Mouse (Mus musculus) liver, embryonic 15.5 days (tissue): ENCODE results near the gene Gpld1. TPM values are rescaled to one million over a fixed set of nuclear protein-coding genes. Genes with fewer than 3 reads are reported as not detected.
"Not testable (repeated sequence)": the region's sequence is repeated elsewhere in the genome, so short reads cannot be mapped to it uniquely, and the experiment has no call there.

Experiments used
- ATAC-seq: fragments of 200-750 bp; cut with Nextera tagmentation; 2 replicates; pipeline ENCODE4 v1.8.0; 2017; ENCODE audit warnings: moderate number of reproducible peaks, mild to moderate bottlenecking, moderate library complexity; ENCODE audit not compliant: insufficient read depth
- H3K27ac ChIP-seq: fragments of 300-500 bp; sonication (generic); replicated peaks from 2 replicates; pipeline ENCODE4 v1.5.1; 2015; ENCODE audit warnings: mild to moderate bottlenecking, inconsistent platforms
- H3K27me3 ChIP-seq: fragments of 300-500 bp; sonication (generic); 2 replicates; pipeline ENCODE4 v1.6.1; 2015; ENCODE audit warnings: mild to moderate bottlenecking, inconsistent platforms
- H3K36me3 ChIP-seq: fragments of 300-500 bp; sonication (generic); replicated peaks from 2 replicates; pipeline ENCODE4 v1.6.1; 2015; ENCODE audit warnings: moderate library complexity, mild to moderate bottlenecking, inconsistent platforms
- H3K4me1 ChIP-seq: fragments of 300-500 bp; sonication (generic); replicated peaks from 2 replicates; pipeline ENCODE4 v1.6.1; 2015; ENCODE audit warnings: inconsistent platforms
- H3K4me2 ChIP-seq: fragments of 300-500 bp; sonication (generic); 2 replicates; pipeline ENCODE4 v1.6.1; 2015; ENCODE audit warnings: moderate library complexity, mild to moderate bottlenecking, inconsistent platforms
- H3K4me3 ChIP-seq: fragments of 300-500 bp; sonication (generic); replicated peaks from 2 replicates; pipeline ENCODE4 v1.5.1; 2015; ENCODE audit warnings: mild to moderate bottlenecking, inconsistent platforms
- H3K9ac ChIP-seq: fragments of 300-500 bp; sonication (generic); 2 replicates; pipeline ENCODE4 v1.6.1; 2015; ENCODE audit warnings: moderate library complexity, mild to moderate bottlenecking, inconsistent platforms
- H3K9me3 ChIP-seq: fragments of 300-500 bp; sonication (generic); replicated peaks from 2 replicates; pipeline ENCODE4 v1.6.1; 2016; ENCODE audit warnings: inconsistent platforms
- whole genome bisulfite sequencing: fragments of 180-500 bp; shearing (Covaris S2); methylation state at CpG from one replicate; pipeline ENCODE4 v1.1.7; 2015; ENCODE audit warnings: mixed read lengths; ENCODE audit not compliant: insufficient replicate concordance; 5-methylcytosine and 5-hydroxymethylcytosine counted together
- polyA plus RNA-seq: library from polyadenylated mRNA; unstranded; fragments of >200 nt; fragmentation: Nextera tagmentation; extraction: Ambion mirVana; gene quantifications from 2 replicates; pipeline ENCODE4 v1.2.1, GENCODE M21; 2015

The Gpld1 gene
- polyA plus RNA-seq, 1 experiment from 2014 or later: 11.7 TPM

DNA sequence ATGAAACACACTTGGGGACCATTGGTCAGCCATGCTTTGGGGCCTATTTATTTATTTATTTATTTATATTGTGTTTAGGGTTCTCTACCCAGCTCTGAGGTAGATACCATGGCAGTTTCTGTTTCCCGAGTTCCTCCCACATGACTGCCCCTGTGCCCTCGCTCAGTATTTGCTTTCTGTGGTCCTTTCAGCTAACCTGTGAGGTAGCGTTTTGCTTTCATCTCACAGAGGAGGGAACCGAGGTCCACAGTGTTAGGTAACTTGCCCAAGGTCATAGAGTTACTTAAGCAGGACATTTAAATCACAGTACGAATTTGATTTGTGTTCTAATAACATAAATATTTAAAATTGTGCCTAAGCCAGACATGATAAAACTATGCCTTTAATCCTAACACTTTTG is 4.2 kb downstream of the Gpld1 start:
- Histone ChIP-seq H3K4me1 (no peaks in the 10 kb centered on the region), H3K4me2 (no peak overlapping the region), H3K9me3 (no peaks in the 10 kb centered on the region), H3K4me3 (no peak overlapping the region), H3K36me3 (no peaks in the 10 kb centered on the region), H3K27me3 (0 out of 2 replicates have a peak, but pooled peaks cover 8% of the 10 kb centered on the region), H3K9ac (no peak overlapping the region), H3K27ac (0 out of 2 replicates have a peak overlapping the region, but pooled peaks have one; percentile 6)
- peak; percentile 43; the same call in 1 of the 2 replicates for ATAC-seq
- 50% methylated on average over 5 of the region's 5 CpGs for WGBS

DNA sequence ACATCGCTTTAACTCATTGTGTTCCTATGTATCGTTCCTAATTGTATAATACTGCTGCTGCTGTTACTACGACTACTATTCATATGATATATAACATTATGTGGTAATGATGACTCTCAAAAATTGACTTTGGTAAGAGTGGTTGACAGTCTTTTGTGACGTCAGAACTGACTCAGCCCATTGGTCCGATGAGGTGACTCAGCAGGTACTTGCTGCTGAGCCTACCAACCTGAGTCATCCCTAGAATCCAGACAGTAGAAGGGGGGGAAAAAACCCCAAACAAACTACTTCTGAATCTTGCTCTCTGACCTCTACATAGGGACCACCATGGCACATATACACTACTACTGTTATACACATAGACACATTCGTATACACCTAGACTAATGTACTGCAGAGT is 5.9 kb downstream of the Gpld1 start:
- Histone ChIP-seq H3K4me2 (no peak overlapping the region), H3K4me3 (no peak overlapping the region), H3K27ac (no peak overlapping the region), H3K9me3 (no peaks in the 10 kb centered on the region), H3K4me1 (0 out of 2 replicates have a peak, but pooled peaks cover 4% of the 10 kb centered on the region), H3K36me3 (no peaks in the 10 kb centered on the region), H3K27me3 (no peaks in the 10 kb centered on the region), H3K9ac (no peak overlapping the region)
- ATAC-seq: no peak
- whole genome bisulfite sequencing: 61% methylated on average over 6 of the region's 6 CpGs

DNA sequence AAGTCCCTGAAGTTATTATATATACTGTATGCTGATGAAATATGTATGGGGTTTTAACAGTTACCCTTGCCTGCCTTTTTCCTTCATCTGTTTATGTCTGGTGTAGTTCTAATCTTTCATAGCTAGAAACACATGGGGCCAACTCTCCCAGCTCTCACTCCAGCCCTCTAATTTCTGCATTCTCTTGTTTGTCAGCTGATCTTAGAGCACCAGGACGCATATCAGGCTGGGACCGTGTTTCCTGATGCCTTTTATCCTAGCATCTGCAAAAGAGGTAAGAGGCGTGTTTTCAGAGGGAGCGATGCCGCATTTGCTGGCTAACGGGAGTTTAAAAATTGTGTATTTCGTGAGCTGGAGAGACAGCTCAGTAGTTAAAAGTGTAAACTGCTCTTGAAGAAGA is 9.7 kb downstream of the Gpld1 start:
- Histone ChIP-seq H3K36me3 (no peaks in the 10 kb centered on the region), H3K27me3 (peaks cover 6% of the 10 kb centered on the region; the same call in 1 of the 2 replicates), H3K4me1 (0 out of 2 replicates have a peak, but pooled peaks cover 4% of the 10 kb centered on the region), H3K9me3 (no peaks in the 10 kb centered on the region), H3K4me3 (no peak overlapping the region), H3K9ac (no peak overlapping the region), H3K27ac (no peak overlapping the region), H3K4me2 (no peak overlapping the region)
- ATAC-seq: no peak
- 35% methylated on average over 7 of the region's 7 CpGs for WGBS

DNA sequence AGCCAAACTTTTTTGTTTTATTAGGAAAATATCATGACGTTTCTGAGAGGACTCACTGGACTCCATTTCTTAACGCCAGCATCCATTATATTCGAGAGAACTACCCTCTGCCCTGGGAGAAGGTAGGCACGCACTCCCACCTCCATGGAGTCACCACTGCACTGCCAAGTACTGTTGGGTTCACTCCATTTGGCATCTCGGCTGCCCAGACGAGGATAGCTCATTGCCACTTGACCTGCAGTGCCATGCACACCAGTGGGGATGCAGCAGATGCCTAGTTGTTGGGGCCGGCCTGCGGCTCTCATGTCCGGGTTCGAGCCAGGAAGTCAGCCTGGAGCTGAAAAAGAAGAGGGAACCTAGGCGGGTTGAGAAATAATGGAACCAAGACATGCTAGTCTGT is 12.1 kb downstream of the Gpld1 start:
- WGBS: 37% methylated on average over 11 of the region's 11 CpGs
- ATAC-seq: no peak
- H3K27ac ChIP-seq: no peak overlapping the region
- no peaks in the 10 kb centered on the region for H3K9me3 ChIP-seq
- no peak overlapping the region for H3K4me3 ChIP-seq
- H3K9ac ChIP-seq: no peak overlapping the region
- H3K4me2 ChIP-seq: no peak overlapping the region
- 0 out of 2 replicates have a peak, but pooled peaks cover 4% of the 10 kb centered on the region for H3K4me1 ChIP-seq
- no peaks in the 10 kb centered on the region for H3K36me3 ChIP-seq
- peaks cover 6% of the 10 kb centered on the region; the same call in 1 of the 2 replicates for H3K27me3 ChIP-seq

DNA sequence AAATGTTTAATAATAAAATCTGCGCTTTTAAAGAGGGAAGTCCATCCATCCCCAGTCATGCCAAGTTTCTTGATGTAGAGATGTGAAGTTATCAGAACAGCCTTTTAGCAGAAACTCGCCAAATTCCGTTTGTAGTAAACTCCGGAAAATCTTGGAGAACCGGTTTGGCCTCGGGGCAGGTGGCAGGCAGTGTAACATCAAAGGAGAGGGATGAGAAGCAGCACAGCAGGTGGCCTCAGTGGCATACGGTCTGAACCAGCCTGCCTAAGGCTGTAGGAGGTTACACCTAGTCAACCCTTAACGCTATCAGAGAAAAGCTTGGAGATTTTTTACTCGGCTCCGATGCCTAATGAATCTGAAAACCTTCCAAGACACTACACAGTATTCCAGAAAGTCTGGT is 12.5 kb downstream of the Gpld1 start:
- no peak overlapping the region for H3K27ac ChIP-seq
- ATAC-seq: no peak
- 28% methylated on average over 10 of the region's 10 CpGs for WGBS

DNA sequence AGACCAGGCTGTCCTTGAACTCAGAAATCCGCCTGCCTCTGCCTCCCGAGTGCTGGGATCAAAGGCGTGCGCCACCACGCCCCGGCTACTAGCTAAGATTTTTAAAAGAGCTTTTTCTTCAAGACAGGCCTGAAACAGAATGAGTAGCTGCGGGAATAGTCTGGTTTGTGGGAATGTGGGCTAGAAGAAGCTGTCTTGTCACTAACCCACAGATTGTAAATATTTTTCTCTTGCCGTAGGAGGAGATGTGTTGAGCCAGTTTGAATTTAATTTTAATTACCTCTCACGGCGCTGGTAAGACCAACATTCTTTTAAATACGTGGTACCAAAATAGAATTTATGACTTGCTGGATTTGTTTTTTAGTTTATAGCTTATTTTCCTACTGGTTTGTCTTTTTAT is 15.7 kb downstream of the Gpld1 start:
- Histone ChIP-seq H3K27me3 (peaks cover 6% of the 10 kb centered on the region; the same call in 1 of the 2 replicates), H3K9ac (no peak overlapping the region), H3K4me2 (no peak overlapping the region), H3K27ac (no peak overlapping the region), H3K9me3 (no peaks in the 10 kb centered on the region), H3K4me1 (0 out of 2 replicates have a peak, but pooled peaks cover 3% of the 10 kb centered on the region), H3K4me3 (no peak overlapping the region), H3K36me3 (no peaks in the 10 kb centered on the region)
- ATAC-seq: no peak
- WGBS: 67% methylated on average over 11 of the region's 11 CpGs

More for the DNA sequence above, 12.5 kb downstream of the Gpld1 start:
- Histone ChIP-seq H3K4me1 (0 out of 2 replicates have a peak, but pooled peaks cover 4% of the 10 kb centered on the region), H3K4me2 (no peak overlapping the region), H3K9me3 (no peaks in the 10 kb centered on the region), H3K36me3 (no peaks in the 10 kb centered on the region), H3K27me3 (peaks cover 6% of the 10 kb centered on the region; the same call in 1 of the 2 replicates), H3K9ac (no peak overlapping the region), H3K4me3 (no peak overlapping the region)

DNA sequence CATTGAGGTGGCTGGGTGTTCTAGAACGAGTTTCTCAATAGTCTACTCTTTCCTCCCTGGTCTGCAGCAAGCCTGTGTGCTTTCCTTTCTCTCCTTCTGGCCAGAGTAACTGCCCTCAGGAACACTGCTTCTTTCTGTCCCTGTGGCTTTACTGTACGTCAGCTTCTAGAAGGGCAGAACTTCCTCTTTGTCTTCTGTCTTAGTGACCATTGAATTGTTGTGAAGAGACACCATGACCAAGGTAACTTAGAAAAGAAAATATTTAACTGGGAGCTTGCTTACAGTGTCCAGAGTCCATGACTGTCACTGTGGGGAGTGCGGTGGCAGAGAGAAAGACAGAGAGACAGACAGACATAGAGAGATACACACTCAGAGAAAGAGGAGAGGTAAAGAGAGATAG is 17.1 kb downstream of the Gpld1 start:
- H3K4me2 ChIP-seq: no peak overlapping the region
- no peaks in the 10 kb centered on the region for H3K36me3 ChIP-seq
- 30% methylated on average over 3 of the region's 3 CpGs for WGBS
- peaks cover 12% of the 10 kb centered on the region for H3K4me1 ChIP-seq
- no peak for ATAC-seq
- no peak overlapping the region for H3K4me3 ChIP-seq
- H3K27me3 ChIP-seq: peaks cover 1% of the 10 kb centered on the region; the same call in 1 of the 2 replicates
- H3K27ac ChIP-seq: peak overlapping the region; percentile 19; the same call in 1 of the 2 replicates
- no peaks in the 10 kb centered on the region for H3K9me3 ChIP-seq
- H3K9ac ChIP-seq: no peak overlapping the region

DNA sequence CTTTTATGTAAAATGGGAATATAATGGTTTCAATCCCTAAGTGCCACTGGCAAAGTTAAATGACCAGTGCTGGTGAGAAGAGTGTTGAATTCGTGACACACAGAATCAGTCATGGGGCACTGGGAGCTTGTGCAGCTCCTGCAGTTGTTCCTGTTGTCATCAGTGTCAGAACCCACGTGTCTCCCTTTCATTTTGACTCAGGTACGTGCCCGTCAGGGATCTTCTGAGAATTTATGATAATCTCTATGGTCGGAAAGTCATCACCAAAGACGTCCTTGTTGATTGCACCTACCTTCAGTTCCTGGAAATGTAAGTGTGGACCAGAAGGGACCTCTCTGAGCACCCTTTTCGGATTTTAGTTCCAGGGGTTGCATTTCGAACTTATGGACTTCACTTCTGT is 19.2 kb downstream of the Gpld1 start:
- H3K4me2 ChIP-seq: no peak overlapping the region
- H3K27ac ChIP-seq: no peak overlapping the region
- WGBS: 48% methylated on average over 8 of the region's 8 CpGs
- H3K27me3 ChIP-seq: no peaks in the 10 kb centered on the region
- no peaks in the 10 kb centered on the region for H3K36me3 ChIP-seq
- no peak for ATAC-seq
- H3K9ac ChIP-seq: no peak overlapping the region
- no peak overlapping the region for H3K4me3 ChIP-seq
- H3K9me3 ChIP-seq: no peaks in the 10 kb centered on the region
- peaks cover 23% of the 10 kb centered on the region for H3K4me1 ChIP-seq

DNA sequence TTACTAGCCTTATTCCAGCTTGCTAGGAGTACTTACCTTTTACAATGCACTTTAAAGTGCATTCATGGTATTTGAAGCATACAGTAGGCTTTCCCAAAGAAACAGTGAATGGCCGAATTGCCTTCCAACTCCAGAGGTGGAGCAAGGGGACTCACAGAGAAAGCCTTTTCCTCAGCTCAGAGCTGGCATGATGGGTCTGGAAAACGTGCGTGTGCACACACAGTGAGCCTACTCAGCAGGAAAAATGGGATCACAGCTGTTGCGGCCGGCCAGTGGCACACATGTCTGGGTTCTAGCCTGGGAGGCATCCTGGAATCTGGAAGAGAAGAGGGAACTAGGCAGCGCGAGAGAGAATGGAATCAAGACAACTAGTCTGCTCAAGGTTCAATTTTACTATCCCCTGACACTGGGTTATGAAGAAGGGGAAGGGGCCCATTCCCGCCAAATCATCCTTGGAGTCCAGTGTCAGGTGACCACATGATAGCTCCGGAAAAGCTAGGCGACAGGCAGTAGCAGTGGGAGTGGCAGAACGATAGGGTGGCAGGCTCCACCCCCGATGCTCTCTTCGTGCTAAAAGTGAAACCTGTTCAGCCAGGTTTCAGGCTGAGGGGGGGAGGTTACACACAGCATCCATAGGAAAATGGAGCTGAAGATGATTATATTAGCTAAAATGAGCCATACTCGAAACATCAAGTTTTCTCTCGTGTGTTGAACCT is 22.3 kb downstream of the Gpld1 start:
- no peaks in the 10 kb centered on the region for H3K36me3 ChIP-seq
- peaks cover 23% of the 10 kb centered on the region for H3K4me1 ChIP-seq
- peak overlapping the region; percentile 55 for H3K4me3 ChIP-seq
- no peaks in the 10 kb centered on the region for H3K9me3 ChIP-seq
- H3K9ac ChIP-seq: 0 out of 2 replicates have a peak overlapping the region, but pooled peaks have one; percentile 18
- peak overlapping the region; percentile 70 for H3K4me2 ChIP-seq
- H3K27me3 ChIP-seq: no peaks in the 10 kb centered on the region
- no peak overlapping the region for H3K27ac ChIP-seq
- ATAC-seq: 0 out of 2 replicates have a peak, but pooled peaks have one; percentile 25
- WGBS: 12% methylated on average over 15 of the region's 15 CpGs

DNA sequence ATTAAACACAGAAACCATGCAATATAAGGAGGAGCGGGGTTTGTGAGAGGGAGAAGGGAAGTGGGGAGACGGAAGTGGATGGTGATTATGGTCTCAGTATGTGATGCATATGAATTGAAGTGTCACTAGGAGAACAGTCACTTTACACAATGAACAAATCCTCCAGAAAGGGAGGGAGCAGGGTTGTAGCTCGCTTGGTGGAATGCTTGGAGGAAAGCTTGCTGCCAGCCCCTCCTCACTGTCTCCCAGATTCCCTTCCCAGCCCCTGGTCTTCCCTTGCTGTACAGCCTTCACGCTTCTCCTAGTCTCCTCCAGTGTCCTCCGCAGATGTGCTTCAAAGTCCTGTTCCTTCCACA is 22.9 kb downstream of the Gpld1 start:
- H3K36me3 ChIP-seq: no peaks in the 10 kb centered on the region
- peak overlapping the region; percentile 70 for H3K4me2 ChIP-seq
- no peak for ATAC-seq
- H3K4me1 ChIP-seq: peaks cover 21% of the 10 kb centered on the region
- WGBS: 23% methylated on average over 5 of the region's 5 CpGs
- H3K27ac ChIP-seq: no peak overlapping the region
- no peaks in the 10 kb centered on the region for H3K9me3 ChIP-seq
- no peak overlapping the region for H3K9ac ChIP-seq
- no peaks in the 10 kb centered on the region for H3K27me3 ChIP-seq
- peak overlapping the region; percentile 55 for H3K4me3 ChIP-seq

DNA sequence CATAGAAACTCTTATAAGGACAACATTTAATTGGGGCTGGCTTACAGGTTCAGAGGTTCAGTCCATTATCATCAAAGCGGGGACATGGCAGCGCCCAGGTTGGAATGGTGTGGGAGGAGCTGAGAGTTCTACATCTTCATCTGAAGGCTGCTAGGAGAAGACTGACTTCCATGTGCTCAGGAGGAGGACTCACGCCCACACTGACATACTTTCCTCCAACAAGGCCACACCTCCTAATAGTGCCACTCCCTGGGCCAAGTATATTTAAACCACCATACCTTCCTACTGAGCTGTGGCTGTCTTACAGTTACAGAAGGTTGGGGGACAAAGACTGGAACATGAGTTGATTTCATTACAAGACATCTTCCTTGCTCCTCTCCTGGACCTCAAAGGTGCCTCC is 28.8 kb downstream of the Gpld1 start:
- not testable (repeated sequence) for H3K4me1 ChIP-seq, ATAC-seq, H3K27ac ChIP-seq, H3K4me2 ChIP-seq, H3K4me3 ChIP-seq, H3K27me3 ChIP-seq, H3K9me3 ChIP-seq, H3K9ac ChIP-seq, H3K36me3 ChIP-seq
- 68% methylated on average over 3 of the region's 3 CpGs for WGBS
